Mouse (Mus musculus) CH12.LX (cell line): ENCODE data around the gene A030005K14Rik. TPM values are rescaled to one million over a fixed set of nuclear protein-coding genes. Genes with fewer than 3 reads are reported as not detected.

Source experiments
- DNase-seq: peaks from one replicate; pipeline ENCODE4 v3.0.0-alpha.2; 2013; ENCODE audit errors: extremely low read depth
- H3K27ac ChIP-seq: 2 replicates; pipeline ENCODE4 v1.5.1; 2012; ENCODE audit warnings: low read depth, mild to moderate bottlenecking, control low read depth, moderate library complexity; ENCODE audit not compliant: insufficient read depth
- H3K27me3 ChIP-seq: replicated peaks from 2 replicates; pipeline ENCODE3; 2012; ENCODE audit warnings: inconsistent platforms
- H3K36me3 ChIP-seq, 2 experiments: replicated peaks in 1 of 2; 2 replicates each; pipeline versions ENCODE3 to v1.6.1; 2012; ENCODE audit warnings: inconsistent platforms in 1 of 2, low read length in 1 of 2, mild to moderate bottlenecking in 1 of 2, mixed read lengths in 1 of 2, moderate library complexity in 1 of 2; ENCODE audit not compliant: control insufficient read depth in 1 of 2, insufficient read depth in 1 of 2
- H3K4me1 ChIP-seq, 2 experiments: 2 replicates each; pipeline ENCODE4 v1.6.1; 2012; ENCODE audit warnings: inconsistent platforms in 1 of 2, moderate library complexity in 1 of 2; ENCODE audit not compliant: insufficient read depth in 2 of 2, control insufficient read depth in 1 of 2
- H3K4me2 ChIP-seq: 2 replicates; pipeline ENCODE4 v1.6.1; 2012; ENCODE audit warnings: low read depth, mild to moderate bottlenecking, control low read depth; ENCODE audit not compliant: poor library complexity, insufficient read depth, severe bottlenecking
- H3K4me3 ChIP-seq, 3 experiments: fragments of 150-350 bp in 1 of 3; sonication (generic) in 1 of 3; replicated peaks in 1 of 3; 2 replicates each; pipeline versions ENCODE3 to v1.5.1; 2011 to 2012; ENCODE audit warnings: low read depth in 2 of 3, low read length in 2 of 3, mild to moderate bottlenecking in 2 of 3, moderate library complexity in 2 of 3, control low read depth in 1 of 3, improper control_type of control experiment in 1 of 3, inconsistent platforms in 1 of 3, mixed read lengths in 1 of 3; ENCODE audit not compliant: poor library complexity in 1 of 3
- H3K79me2 ChIP-seq: replicated peaks from 2 replicates; pipeline ENCODE4 v1.6.1; 2012; ENCODE audit warnings: mild to moderate bottlenecking, moderate library complexity; ENCODE audit not compliant: control insufficient read depth, poor library complexity, insufficient read depth, severe bottlenecking; ENCODE audit errors: extremely low read depth
- H3K9ac ChIP-seq: 2 replicates; pipeline ENCODE4 v1.6.1; 2012; ENCODE audit warnings: low read depth, mild to moderate bottlenecking, control low read depth, moderate library complexity; ENCODE audit not compliant: insufficient read depth
- H3K9me3 ChIP-seq: replicated peaks from 2 replicates; pipeline ENCODE3; 2012; ENCODE audit warnings: low read length, inconsistent platforms, mixed read lengths
- ELF1 ChIP-seq: IDR thresholded peaks from 2 replicates; pipeline ENCODE4 v1.6.1; 2014; ENCODE audit warnings: low read depth, mild to moderate bottlenecking, inconsistent platforms, low read length, improper control_type of control experiment
- ETS1 ChIP-seq: conservative IDR thresholded peaks from 2 replicates; pipeline ENCODE4 v1.6.1; 2012; ENCODE audit warnings: low read depth, mild to moderate bottlenecking, inconsistent platforms, low read length, improper control_type of control experiment, moderate library complexity
- GABPA ChIP-seq: IDR thresholded peaks from 2 replicates; pipeline ENCODE4 v1.6.1; 2012; ENCODE audit warnings: low read depth, low read length, improper control_type of control experiment, inconsistent platforms; ENCODE audit not compliant: insufficient replicate concordance
- HCFC1 ChIP-seq: IDR thresholded peaks from 2 replicates; pipeline ENCODE4 v1.6.1; 2012; ENCODE audit warnings: low read depth, mild to moderate bottlenecking, inconsistent platforms, low read length, improper control_type of control experiment
- IRF4 ChIP-seq: IDR thresholded peaks from 2 replicates; pipeline ENCODE4 v1.6.1; 2014; ENCODE audit warnings: low read depth, mild to moderate bottlenecking, inconsistent platforms, low read length, improper control_type of control experiment
- JUN ChIP-seq: IDR thresholded peaks from 2 replicates; pipeline ENCODE4 v1.6.1; 2011; ENCODE audit warnings: low read depth, mild to moderate bottlenecking, low read length, improper control_type of control experiment, moderate library complexity; ENCODE audit not compliant: insufficient read depth
- MAFK ChIP-seq: IDR thresholded peaks from 2 replicates; pipeline ENCODE4 v1.6.1; 2011; ENCODE audit warnings: low read length, improper control_type of control experiment; ENCODE audit not compliant: insufficient replicate concordance
- MAZ ChIP-seq: IDR thresholded peaks from 2 replicates; pipeline ENCODE4 v1.6.1; 2012; ENCODE audit warnings: low read depth, mild to moderate bottlenecking, inconsistent platforms, low read length, improper control_type of control experiment, moderate library complexity
- MEF2A ChIP-seq: IDR thresholded peaks from 2 replicates; pipeline ENCODE4 v1.6.1; 2014; ENCODE audit warnings: low read depth, mild to moderate bottlenecking, inconsistent platforms, low read length, improper control_type of control experiment, borderline replicate concordance
- MXI1 ChIP-seq: IDR thresholded peaks from 2 replicates; pipeline ENCODE4 v1.6.1; 2011; ENCODE audit warnings: mild to moderate bottlenecking, low read depth, low read length, improper control_type of control experiment
- MYC ChIP-seq: IDR thresholded peaks from 2 replicates; pipeline ENCODE4 v1.6.1; 2011; ENCODE audit warnings: low read depth, mild to moderate bottlenecking, improper control_type of control experiment, low read length
- NELFE ChIP-seq: IDR thresholded peaks from 2 replicates; pipeline ENCODE4 v1.6.1; 2011; ENCODE audit warnings: low read depth, low read length, improper control_type of control experiment
- NRF1 ChIP-seq: IDR thresholded peaks from 2 replicates; pipeline ENCODE4 v1.6.1; 2014; ENCODE audit warnings: low read depth, mild to moderate bottlenecking, inconsistent platforms, low read length, improper control_type of control experiment, moderate library complexity
- PAX5 ChIP-seq: IDR thresholded peaks from 2 replicates; pipeline ENCODE4 v1.6.1; 2012; ENCODE audit warnings: low read length, inconsistent platforms, mixed read lengths
- POLR2A ChIP-seq: IDR thresholded peaks from 2 replicates; pipeline ENCODE4 v1.6.1; 2011; ENCODE audit warnings: low read depth, mild to moderate bottlenecking, improper control_type of control experiment, low read length
- POLR2AphosphoS2 ChIP-seq: IDR thresholded peaks from 2 replicates; pipeline ENCODE4 v1.6.1; 2011; ENCODE audit warnings: low read depth, low read length, improper control_type of control experiment
- SIN3A ChIP-seq: IDR thresholded peaks from 2 replicates; pipeline ENCODE4 v1.6.1; 2012; ENCODE audit warnings: low read length, improper control_type of control experiment, inconsistent platforms
- SMC3 ChIP-seq: IDR thresholded peaks from 2 replicates; pipeline ENCODE4 v1.6.1; 2011; ENCODE audit warnings: low read depth, low read length, improper control_type of control experiment
- TCF12 ChIP-seq: IDR thresholded peaks from 2 replicates; pipeline ENCODE4 v1.6.1; 2014; ENCODE audit warnings: low read depth, mild to moderate bottlenecking, inconsistent platforms, low read length, improper control_type of control experiment
- USF1 ChIP-seq: IDR thresholded peaks from 2 replicates; pipeline ENCODE4 v1.6.1; 2014; ENCODE audit warnings: low read depth, mild to moderate bottlenecking, inconsistent platforms, low read length, improper control_type of control experiment
- ZC3H11A ChIP-seq: IDR thresholded peaks from 2 replicates; pipeline ENCODE4 v1.6.1; 2012; ENCODE audit warnings: low read depth, mild to moderate bottlenecking, inconsistent platforms, low read length, improper control_type of control experiment
- ZKSCAN1 ChIP-seq: IDR thresholded peaks from 2 replicates; pipeline ENCODE4 v1.6.1; 2012; ENCODE audit warnings: low read depth, inconsistent platforms, low read length, improper control_type of control experiment, borderline replicate concordance
- ZMIZ1 ChIP-seq: IDR thresholded peaks from 2 replicates; pipeline ENCODE4 v1.6.1; 2012; ENCODE audit warnings: low read depth, mild to moderate bottlenecking, inconsistent platforms, low read length, improper control_type of control experiment
- dilution Hi-C: fragments of 300-500 bp; cut with MboI; formaldehyde crosslinking; loops from 2 replicates; pipeline ENCODE4 v1.14.3; 2020; ENCODE audit warnings: low sequenced_read_pairs; ENCODE audit not compliant: extremely low pct_unique_long_range_greater_than_20kb, extremely low pct_ligation_motif_present
- in situ Hi-C: fragments of 300-500 bp; cut with MboI; formaldehyde crosslinking; loops from 3 replicates; pipeline ENCODE4 v1.14.3; 2019; ENCODE audit warnings: low sequenced_read_pairs, low pct_ligation_motif_present, low pct_unique_long_range_greater_than_20kb, mixed read lengths
- polyA plus RNA-seq: library from polyadenylated mRNA; unstranded; fragments of >175 nt; gene quantifications from 2 replicates; pipeline ENCODE4 v1.2.1, GENCODE M21; 2012; ENCODE audit warnings: low read depth; ENCODE audit not compliant: insufficient read length
- total RNA-seq, 2 experiments: library from RNA; depleted of rRNA; stranded (reverse); fragments of 300-350 nt in 1 of 2; fragments of >200 nt in 1 of 2; gene quantifications; 2 replicates each; pipeline ENCODE4 v1.2.3; 2012 to 2014

The A030005K14Rik gene
- total and polyA plus RNA-seq, 3 experiments, result not detected

- in situ Hi-C loops (no loop called here), dilution Hi-C loops (no loop called here)
- Histone ChIP-seq H3K36me3 (peaks cover 3 to 9% of the 10 kb centered on the region in 2 experiments), H3K4me1 (peaks cover 2 to 14% of the 10 kb centered on the region in 2 experiments; a peak in 2 of 4 replicates), H3K4me3 (no peak overlapping the region), H3K27me3 (no peaks in the 10 kb centered on the region), H3K27ac (no peak overlapping the region), H3K79me2 (no peaks in the 10 kb centered on the region), H3K9ac (no peak overlapping the region), H3K4me2 (no peak overlapping the region), H3K9me3 (peaks cover 2% of the 10 kb centered on the region)
- TF ChIP-seq GABPA (no peak), MAZ (no peak), POLR2AphosphoS2 (no peak), USF1 (no peak), SMC3 (no peak), IRF4 (no peak), SIN3A (no peak), NRF1 (no peak), NELFE (no peak), PAX5 (no peak), ZKSCAN1 (no peak), MAFK (no peak), MYC (no peak), POLR2A (no peak), MEF2A (no peak), ZC3H11A (no peak), ELF1 (no peak), MXI1 (no peak), ZMIZ1 (no peak)
- no peak for DNase-seq
Observed at GRCm38 (mm10) chr1:83016556-83016955, 42.6 kb downstream of the A030005K14Rik start.

GRCm38 (mm10) chr1:83015329-83015879 is 43.8 kb downstream of the A030005K14Rik start:
- Histone ChIP-seq H3K79me2 (no peaks in the 10 kb centered on the region), H3K27me3 (no peaks in the 10 kb centered on the region), H3K27ac (peak overlapping the region; percentile 63; the same call in 1 of the 2 replicates), H3K36me3 (peaks cover 3 to 9% of the 10 kb centered on the region in 2 experiments), H3K9me3 (peaks cover 7% of the 10 kb centered on the region), H3K4me2 (peak overlapping the region; percentile 34), H3K9ac (peak overlapping the region; percentile 7; the same call in 1 of the 2 replicates), H3K4me1 (peaks cover 2 to 14% of the 10 kb centered on the region in 2 experiments; a peak in 2 of 4 replicates), H3K4me3 (no peak overlapping the region)
- TF ChIP-seq NRF1 (peak; percentile 26; the same call in 1 of the 2 replicates), HCFC1 (no peak), GABPA (no peak), JUN (peak; percentile 40), MYC (peak; percentile 45; the same call in 1 of the 2 replicates), IRF4 (peak; percentile 47; the same call in 1 of the 2 replicates), SIN3A (0 out of 2 replicates have a peak, but pooled peaks have one; percentile 28), ETS1 (0 out of 2 replicates have a peak, but pooled peaks have one; percentile 20), MEF2A (peak; percentile 95), TCF12 (peak; percentile 52)
- dilution Hi-C loops, result no loop called here
- no peak for DNase-seq
- in situ Hi-C loops, result no loop called here
